Mouse (Mus musculus) embryonic fibroblast, embryonic 13.5 days (primary cell): ENCODE measurements at regions not wholly inside any gene's neighbourhood (a gene's known extent, or its start where the extent isn't known, plus 50 kb on each side); places are given as distances from the start of the nearest gene placed in this dataset.

Source experiments
- H3K27ac ChIP-seq: 2 replicates; pipeline ENCODE4 v1.5.1; 2012; ENCODE audit warnings: low read length, control low read depth, inconsistent platforms; ENCODE audit not compliant: insufficient read depth
- H3K4me1 ChIP-seq: 2 replicates; pipeline ENCODE4 v1.6.1; 2011; ENCODE audit warnings: low read length; ENCODE audit not compliant: control insufficient read depth, insufficient read depth
- H3K4me3 ChIP-seq: 2 replicates; pipeline ENCODE4 v1.5.1; 2011; ENCODE audit warnings: mild to moderate bottlenecking, control low read depth, low read length; ENCODE audit not compliant: insufficient read depth
- CTCF ChIP-seq: IDR thresholded peaks from 2 replicates; pipeline ENCODE4 v1.5.1; 2011; ENCODE audit warnings: mild to moderate bottlenecking, control low read depth, low read length, moderate library complexity, borderline replicate concordance; ENCODE audit not compliant: insufficient read depth
- POLR2A ChIP-seq: IDR thresholded peaks from 2 replicates; pipeline ENCODE4 v1.6.1; 2011; ENCODE audit warnings: low read depth, mild to moderate bottlenecking, control low read depth, low read length, moderate library complexity

DNA sequence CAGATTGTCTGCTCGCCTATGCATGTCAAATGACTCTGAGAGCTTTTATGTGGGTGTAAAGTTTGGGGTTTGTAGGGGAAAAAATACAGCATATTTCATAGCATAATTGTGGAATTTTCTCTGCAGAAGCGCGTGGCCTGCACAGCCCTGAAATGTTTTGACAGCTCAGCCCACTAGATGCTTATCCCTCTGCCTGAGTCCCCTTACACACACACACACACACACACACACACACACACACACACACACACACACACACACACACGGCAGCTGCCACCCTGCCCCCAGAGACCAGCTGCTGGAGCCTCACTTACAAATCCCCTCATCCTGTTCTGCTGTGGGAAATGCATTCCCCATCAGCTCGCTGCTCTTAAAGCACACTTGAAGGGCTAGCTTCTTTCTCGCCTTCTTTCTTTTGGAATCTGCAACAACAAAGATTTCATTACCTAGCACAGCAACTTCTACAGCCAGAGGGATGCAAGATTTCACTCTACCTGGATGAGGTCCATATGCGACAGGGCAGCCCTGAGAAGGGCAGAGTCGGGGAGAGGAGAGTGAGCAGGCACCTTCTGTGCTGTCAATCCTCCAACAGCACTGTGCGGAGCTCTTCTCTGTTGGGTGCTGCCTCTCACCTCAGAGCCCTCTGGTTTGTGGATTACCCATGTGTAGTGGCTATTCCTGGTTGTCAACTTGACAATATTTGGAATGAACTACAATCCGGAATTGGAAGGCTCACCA lies 264.1 kb downstream of the Cdc5l start:
- no peaks in the 10 kb centered on the region for H3K4me1 ChIP-seq
- no peak overlapping the region; the same call in 1 of the 2 replicates for H3K27ac ChIP-seq
- no peak for TF ChIP-seq POLR2A
- no peak for TF ChIP-seq CTCF
- no peak overlapping the region for H3K4me3 ChIP-seq
